Mouse (Mus musculus): ENCODE measurements around the gene Chrm1. TPM values are rescaled to one million over a fixed set of nuclear protein-coding genes. Genes with fewer than 3 reads are reported as not detected.

Gene Chrm1
- polyA plus RNA-seq, 1 experiment from 2014 or later: 0.21 TPM

Other genes starting within 250 kb of the Chrm1 start
- 0.20 and 0.56 TPM in 2 replicates for gene Slc22a8, start 72.5 kb upstream of the Chrm1 start, polyA plus RNA-seq (2015; fragmentation: Nextera tagmentation; extraction: Ambion mirVana)
- not detected in 2 replicates for gene Slc22a6, start 45.8 kb upstream of the Chrm1 start, polyA plus RNA-seq (2015; fragmentation: Nextera tagmentation; extraction: Ambion mirVana)
- gene Slc3a2, start 59.6 kb downstream of the Chrm1 start, polyA plus RNA-seq (2015; fragmentation: Nextera tagmentation; extraction: Ambion mirVana): 91.8 and 97.9 TPM in 2 replicates
- gene Wdr74, start 72.0 kb downstream of the Chrm1 start, polyA plus RNA-seq (2015; fragmentation: Nextera tagmentation; extraction: Ambion mirVana): 45.3 and 48.7 TPM in 2 replicates
- 0.75 and 0.82 TPM in 2 replicates for gene 1700092M07Rik, start 76.9 kb downstream of the Chrm1 start, polyA plus RNA-seq (2015; fragmentation: Nextera tagmentation; extraction: Ambion mirVana)
- 130 and 143 TPM in 2 replicates for gene Stx5a, start 77.6 kb downstream of the Chrm1 start, polyA plus RNA-seq (2015; fragmentation: Nextera tagmentation; extraction: Ambion mirVana)
- 88.8 and 89.7 TPM in 2 replicates for gene Nxf1, start 93.3 kb downstream of the Chrm1 start, polyA plus RNA-seq (2015; fragmentation: Nextera tagmentation; extraction: Ambion mirVana)
- gene Tmem223, start 107.2 kb downstream of the Chrm1 start, polyA plus RNA-seq (2015; fragmentation: Nextera tagmentation; extraction: Ambion mirVana): 157 and 159 TPM in 2 replicates
- gene Tmem179b, start 110.7 kb downstream of the Chrm1 start, polyA plus RNA-seq (2015; fragmentation: Nextera tagmentation; extraction: Ambion mirVana): 114 and 127 TPM in 2 replicates
- 11.8 and 12.9 TPM in 2 replicates for gene Taf6l, start 122.6 kb downstream of the Chrm1 start, polyA plus RNA-seq (2015; fragmentation: Nextera tagmentation; extraction: Ambion mirVana)
- gene Polr2g, start 134.8 kb downstream of the Chrm1 start, polyA plus RNA-seq (2015; fragmentation: Nextera tagmentation; extraction: Ambion mirVana): 110 and 123 TPM in 2 replicates
- gene Zbtb3, start 138.8 kb downstream of the Chrm1 start, polyA plus RNA-seq (2015; fragmentation: Nextera tagmentation; extraction: Ambion mirVana): 2.3 and 2.6 TPM in 2 replicates
- 21.4 and 22.8 TPM in 2 replicates for gene Ttc9c, start 155.5 kb downstream of the Chrm1 start, polyA plus RNA-seq (2015; fragmentation: Nextera tagmentation; extraction: Ambion mirVana)
- gene Hnrnpul2, start 156.2 kb downstream of the Chrm1 start, polyA plus RNA-seq (2015; fragmentation: Nextera tagmentation; extraction: Ambion mirVana): 4.3 and 5.3 TPM in 2 replicates
- gene AC129217.1, start 166.0 kb downstream of the Chrm1 start, polyA plus RNA-seq (2015; fragmentation: Nextera tagmentation; extraction: Ambion mirVana): not detected in 2 replicates
- gene Bscl2, start 173.7 kb downstream of the Chrm1 start, polyA plus RNA-seq (2015; fragmentation: Nextera tagmentation; extraction: Ambion mirVana): 66.3 and 66.8 TPM in 2 replicates
- gene Gng3, start 175.4 kb downstream of the Chrm1 start, polyA plus RNA-seq (2015; fragmentation: Nextera tagmentation; extraction: Ambion mirVana): 0.35 and 0.46 TPM in 2 replicates
- 1.7 and 1.9 TPM in 2 replicates for gene Lrrn4cl, start 187.0 kb downstream of the Chrm1 start, polyA plus RNA-seq (2015; fragmentation: Nextera tagmentation; extraction: Ambion mirVana)
- gene Ubxn1, start 207.7 kb downstream of the Chrm1 start, polyA plus RNA-seq (2015; fragmentation: Nextera tagmentation; extraction: Ambion mirVana): 153 and 164 TPM in 2 replicates
- 75.2 and 84.3 TPM in 2 replicates for gene Uqcc3, start 217.1 kb downstream of the Chrm1 start, polyA plus RNA-seq (2015; fragmentation: Nextera tagmentation; extraction: Ambion mirVana)
- gene Lbhd1, start 219.9 kb downstream of the Chrm1 start, polyA plus RNA-seq (2015; fragmentation: Nextera tagmentation; extraction: Ambion mirVana): 33.6 and 40.0 TPM in 2 replicates
- not detected in 2 replicates for gene Gm49403, start 220.1 kb downstream of the Chrm1 start, polyA plus RNA-seq (2015; fragmentation: Nextera tagmentation; extraction: Ambion mirVana)
- gene 1810009A15Rik, start 225.1 kb downstream of the Chrm1 start, polyA plus RNA-seq (2015; fragmentation: Nextera tagmentation; extraction: Ambion mirVana): 44.4 and 45.3 TPM in 2 replicates
- not detected in 2 replicates for gene Gm49416, start 225.1 kb downstream of the Chrm1 start, polyA plus RNA-seq (2015; fragmentation: Nextera tagmentation; extraction: Ambion mirVana)
- 16.6 and 16.7 TPM in 2 replicates for gene Ints5, start 229.2 kb downstream of the Chrm1 start, polyA plus RNA-seq (2015; fragmentation: Nextera tagmentation; extraction: Ambion mirVana)
- 41.4 and 45.7 TPM in 2 replicates for gene Ganab, start 234.3 kb downstream of the Chrm1 start, polyA plus RNA-seq (2015; fragmentation: Nextera tagmentation; extraction: Ambion mirVana)

Measured in lung, postnatal 0 days (tissue).